Mouse (Mus musculus) CH12.LX (cell line): ENCODE measurements at regions not wholly inside any gene's neighbourhood (a gene's known extent, or its start where the extent isn't known, plus 50 kb on each side); places are given as distances from the start of the nearest gene placed in this dataset.

ENCODE experiments used
- DNase-seq: peaks from one replicate; pipeline ENCODE4 v3.0.0-alpha.2; 2013; ENCODE audit errors: extremely low read depth
- H3K27ac ChIP-seq: 2 replicates; pipeline ENCODE4 v1.5.1; 2012; ENCODE audit warnings: low read depth, mild to moderate bottlenecking, control low read depth, moderate library complexity; ENCODE audit not compliant: insufficient read depth
- H3K27me3 ChIP-seq: replicated peaks from 2 replicates; pipeline ENCODE3; 2012; ENCODE audit warnings: inconsistent platforms
- H3K36me3 ChIP-seq, 2 experiments: replicated peaks in 1 of 2; 2 replicates each; pipeline versions ENCODE3 to v1.6.1; 2012; ENCODE audit warnings: inconsistent platforms in 1 of 2, low read length in 1 of 2, mild to moderate bottlenecking in 1 of 2, mixed read lengths in 1 of 2, moderate library complexity in 1 of 2; ENCODE audit not compliant: control insufficient read depth in 1 of 2, insufficient read depth in 1 of 2
- H3K4me1 ChIP-seq, 2 experiments: 2 replicates each; pipeline ENCODE4 v1.6.1; 2012; ENCODE audit warnings: inconsistent platforms in 1 of 2, moderate library complexity in 1 of 2; ENCODE audit not compliant: insufficient read depth in 2 of 2, control insufficient read depth in 1 of 2
- H3K4me2 ChIP-seq: 2 replicates; pipeline ENCODE4 v1.6.1; 2012; ENCODE audit warnings: low read depth, mild to moderate bottlenecking, control low read depth; ENCODE audit not compliant: poor library complexity, insufficient read depth, severe bottlenecking
- H3K4me3 ChIP-seq, 3 experiments: fragments of 150-350 bp in 1 of 3; sonication (generic) in 1 of 3; replicated peaks in 1 of 3; 2 replicates each; pipeline versions ENCODE3 to v1.5.1; 2011 to 2012; ENCODE audit warnings: low read depth in 2 of 3, low read length in 2 of 3, mild to moderate bottlenecking in 2 of 3, moderate library complexity in 2 of 3, control low read depth in 1 of 3, improper control_type of control experiment in 1 of 3, inconsistent platforms in 1 of 3, mixed read lengths in 1 of 3; ENCODE audit not compliant: poor library complexity in 1 of 3
- H3K79me2 ChIP-seq: replicated peaks from 2 replicates; pipeline ENCODE4 v1.6.1; 2012; ENCODE audit warnings: mild to moderate bottlenecking, moderate library complexity; ENCODE audit not compliant: control insufficient read depth, poor library complexity, insufficient read depth, severe bottlenecking; ENCODE audit errors: extremely low read depth
- H3K9ac ChIP-seq: 2 replicates; pipeline ENCODE4 v1.6.1; 2012; ENCODE audit warnings: low read depth, mild to moderate bottlenecking, control low read depth, moderate library complexity; ENCODE audit not compliant: insufficient read depth
- H3K9me3 ChIP-seq: replicated peaks from 2 replicates; pipeline ENCODE3; 2012; ENCODE audit warnings: low read length, inconsistent platforms, mixed read lengths
- ELF1 ChIP-seq: IDR thresholded peaks from 2 replicates; pipeline ENCODE4 v1.6.1; 2014; ENCODE audit warnings: low read depth, mild to moderate bottlenecking, inconsistent platforms, low read length, improper control_type of control experiment
- NELFE ChIP-seq: IDR thresholded peaks from 2 replicates; pipeline ENCODE4 v1.6.1; 2011; ENCODE audit warnings: low read depth, low read length, improper control_type of control experiment
- POLR2A ChIP-seq: IDR thresholded peaks from 2 replicates; pipeline ENCODE4 v1.6.1; 2011; ENCODE audit warnings: low read depth, mild to moderate bottlenecking, improper control_type of control experiment, low read length
- POLR2AphosphoS2 ChIP-seq: IDR thresholded peaks from 2 replicates; pipeline ENCODE4 v1.6.1; 2011; ENCODE audit warnings: low read depth, low read length, improper control_type of control experiment
- RCOR1 ChIP-seq: conservative IDR thresholded peaks from 2 replicates; pipeline ENCODE4 v1.6.1; 2012; ENCODE audit warnings: low read depth, mild to moderate bottlenecking, inconsistent platforms, low read length, improper control_type of control experiment
- SIN3A ChIP-seq: IDR thresholded peaks from 2 replicates; pipeline ENCODE4 v1.6.1; 2012; ENCODE audit warnings: low read length, improper control_type of control experiment, inconsistent platforms
- SMC3 ChIP-seq: IDR thresholded peaks from 2 replicates; pipeline ENCODE4 v1.6.1; 2011; ENCODE audit warnings: low read depth, low read length, improper control_type of control experiment
- USF2 ChIP-seq: conservative IDR thresholded peaks from 2 replicates; pipeline ENCODE4 v1.6.1; 2011; ENCODE audit warnings: low read depth, low read length, improper control_type of control experiment
- ZMIZ1 ChIP-seq: IDR thresholded peaks from 2 replicates; pipeline ENCODE4 v1.6.1; 2012; ENCODE audit warnings: low read depth, mild to moderate bottlenecking, inconsistent platforms, low read length, improper control_type of control experiment
- ZNF384 ChIP-seq: IDR thresholded peaks from 2 replicates; pipeline ENCODE4 v1.6.1; 2012; ENCODE audit warnings: low read depth, low read length, improper control_type of control experiment, inconsistent platforms
- dilution Hi-C: fragments of 300-500 bp; cut with MboI; formaldehyde crosslinking; loops from 2 replicates; pipeline ENCODE4 v1.14.3; 2020; ENCODE audit warnings: low sequenced_read_pairs; ENCODE audit not compliant: extremely low pct_unique_long_range_greater_than_20kb, extremely low pct_ligation_motif_present
- in situ Hi-C: fragments of 300-500 bp; cut with MboI; formaldehyde crosslinking; loops from 3 replicates; pipeline ENCODE4 v1.14.3; 2019; ENCODE audit warnings: low sequenced_read_pairs, low pct_ligation_motif_present, low pct_unique_long_range_greater_than_20kb, mixed read lengths

DNA sequence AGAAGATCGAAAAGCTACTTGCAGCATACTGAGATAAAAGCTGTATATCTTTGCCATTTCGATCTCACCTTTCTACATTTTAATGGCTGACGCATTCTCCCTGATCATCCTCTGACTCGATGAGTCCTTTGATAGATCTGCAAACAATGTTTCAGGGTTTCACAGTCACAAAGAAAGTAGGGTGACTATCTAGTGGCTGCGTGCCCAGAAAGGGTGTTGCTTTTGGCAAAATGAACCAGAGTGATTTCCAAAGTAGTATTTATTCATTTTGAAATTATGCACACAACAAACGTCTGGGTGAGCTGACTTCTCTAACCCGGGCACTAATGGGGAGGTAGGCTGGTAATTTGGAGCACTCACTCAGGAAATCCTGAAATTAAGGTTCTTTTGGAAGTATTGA lies 265.6 kb upstream of the Nrp1 start:
- H3K4me2 ChIP-seq, result no peak overlapping the region

DNA sequence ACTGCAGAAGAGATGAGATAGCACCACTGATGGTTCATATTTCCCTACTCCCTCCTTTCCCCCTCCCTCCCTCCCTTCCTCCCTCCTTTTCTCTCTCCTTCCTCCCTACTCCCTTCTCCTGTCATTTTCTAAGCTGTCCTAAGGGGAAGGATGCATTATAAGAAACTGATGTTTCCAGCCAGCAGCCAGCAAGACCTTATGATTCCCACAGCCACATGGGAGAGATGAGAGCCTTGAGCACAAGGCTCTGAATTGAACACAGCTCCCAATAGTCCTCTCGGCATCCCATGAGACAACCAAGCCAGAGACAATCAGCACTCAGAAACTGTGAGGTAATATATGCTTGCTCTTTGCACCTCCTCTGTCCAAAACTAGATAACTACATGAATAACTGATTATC lies 263.0 kb upstream of the Nrp1 start:
- in situ Hi-C loops, result no loop called here
- DNase-seq, result no peak
- TF ChIP-seq USF2, result no peak
- TF ChIP-seq, all 38 proteins: peak for 0
- Histone ChIP-seq H3K9me3 (peaks cover 3% of the 10 kb centered on the region), H3K27ac (no peak overlapping the region), H3K36me3 (no peaks in the 10 kb centered on the region), H3K79me2 (no peaks in the 10 kb centered on the region), H3K4me3 (no peak overlapping the region), H3K4me2 (no peak overlapping the region), H3K4me1 (peaks cover 0 to 1% of the 10 kb centered on the region in 2 experiments; a peak in 1 of 4 replicates), H3K9ac (no peak overlapping the region), H3K27me3 (no peaks in the 10 kb centered on the region)
- dilution Hi-C loops, result no loop called here

More for the DNA sequence above, 265.6 kb upstream of the Nrp1 start:
- in situ Hi-C loops (no loop called here), dilution Hi-C loops (no loop called here)
- H3K27ac ChIP-seq, result no peak overlapping the region
- H3K36me3 ChIP-seq, result no peaks in the 10 kb centered on the region
- H3K4me1 ChIP-seq, result no peaks in the 10 kb centered on the region
- no peak overlapping the region for H3K9ac ChIP-seq
- no peak for DNase-seq
- H3K9me3 ChIP-seq, result peaks cover 3% of the 10 kb centered on the region
- H3K27me3 ChIP-seq, result no peaks in the 10 kb centered on the region
- TF ChIP-seq NELFE (no peak), RCOR1 (no peak), POLR2AphosphoS2 (no peak), POLR2A (no peak)
- H3K79me2 ChIP-seq, result no peaks in the 10 kb centered on the region
- H3K4me3 ChIP-seq, result no peak overlapping the region

DNA sequence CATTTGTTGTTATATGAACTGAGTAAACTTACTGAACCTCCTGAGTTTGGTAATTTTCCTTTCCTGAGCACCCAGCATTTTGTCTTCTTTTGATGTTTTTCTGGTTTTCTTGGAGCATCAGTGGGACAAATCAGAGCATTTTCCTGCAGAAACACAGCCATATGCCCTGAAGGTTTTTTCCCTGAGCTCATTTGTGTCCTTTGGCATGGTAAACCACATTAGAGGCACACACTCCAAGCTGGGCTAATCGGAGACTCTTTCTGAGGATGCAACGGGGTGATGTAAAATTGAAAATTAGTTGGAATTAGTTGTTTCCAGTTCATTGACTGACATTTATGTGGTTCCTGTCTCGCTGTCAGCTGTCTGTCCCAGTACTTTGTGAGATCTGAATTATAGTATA lies 260.8 kb upstream of the Nrp1 start:
- Histone ChIP-seq H3K27ac (no peak overlapping the region), H3K9me3 (no peaks in the 10 kb centered on the region), H3K4me1 (peaks cover 0 to 13% of the 10 kb centered on the region in 2 experiments; a peak in 1 of 4 replicates), H3K4me2 (no peak overlapping the region), H3K27me3 (no peaks in the 10 kb centered on the region), H3K36me3 (no peaks in the 10 kb centered on the region), H3K79me2 (no peaks in the 10 kb centered on the region), H3K4me3 (no peak overlapping the region), H3K9ac (no peak overlapping the region)
- dilution Hi-C loops (no loop called here), in situ Hi-C loops (no loop called here)
- TF ChIP-seq ELF1 (no peak), ZNF384 (no peak), SMC3 (no peak), SIN3A (no peak), ZMIZ1 (no peak)
- no peak for DNase-seq
